Mouse (Mus musculus): ENCODE measurements at regions not wholly inside any gene's neighbourhood (a gene's known extent, or its start where the extent isn't known, plus 50 kb on each side); places are given as distances from the start of the nearest gene placed in this dataset.

- DNase-seq (ENCODE audit: low spot score) = peak; percentile 23
These were observed 591.2 kb downstream of the Sorcs1 start for GRCm38 (mm10) chr19:50087277-50087676.

DNA sequence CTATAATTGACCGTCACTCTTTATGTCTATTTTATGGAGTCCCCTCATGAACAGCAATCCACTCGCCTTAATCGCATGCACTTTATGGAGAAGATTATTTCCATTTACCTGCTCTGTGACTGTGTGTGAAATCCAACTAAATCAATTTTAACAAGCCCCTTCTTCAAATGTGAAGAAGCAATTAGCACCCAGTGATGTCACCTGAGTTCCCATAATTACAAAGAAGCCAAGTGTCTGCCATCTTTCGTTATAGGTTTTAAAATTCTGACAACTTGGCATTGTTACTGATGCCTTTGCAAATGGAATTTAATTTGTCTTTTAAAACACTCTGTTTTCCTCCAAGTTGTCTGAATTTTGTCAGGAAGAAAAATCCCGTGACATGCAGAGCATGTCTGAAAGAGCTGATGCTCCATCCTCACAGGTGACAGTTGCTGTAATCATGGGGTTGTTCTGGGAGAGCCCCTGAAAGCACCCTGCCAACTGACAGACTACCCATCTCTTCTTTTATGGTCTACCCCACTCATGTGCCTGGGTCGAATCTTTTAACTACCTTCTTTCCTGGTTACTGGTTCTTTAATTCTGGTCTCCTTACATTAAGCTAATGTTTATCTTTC, 600.9 kb downstream of the Sorcs1 start:
- no peak for DNase-seq (ENCODE audit: low spot score)

GRCm38 (mm10) chr19:50060448-50060847, 618.0 kb downstream of the Sorcs1 start:
- DNase-seq (ENCODE audit: low spot score) = no peak

DNA sequence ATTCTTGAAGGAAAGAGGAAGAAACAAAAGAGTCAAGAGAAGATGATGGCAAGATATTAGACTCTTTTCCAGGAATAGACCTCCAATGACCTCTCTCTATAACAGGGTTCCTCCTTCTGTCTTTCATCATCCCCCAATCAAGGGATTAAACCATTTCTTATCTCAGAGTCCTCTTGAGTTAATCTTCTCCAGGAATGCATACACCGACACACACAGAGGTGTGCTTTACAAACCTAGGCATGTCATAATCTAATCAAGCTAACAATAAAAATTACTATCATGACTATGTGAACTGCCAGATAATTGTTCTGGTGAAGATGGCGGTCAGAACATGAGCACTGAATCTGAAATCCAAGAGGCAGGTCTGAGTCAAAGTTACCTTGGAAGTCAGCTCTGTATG, 625.5 kb downstream of the Sorcs1 start:
- DNase-seq (ENCODE audit: low spot score) = no peak

- DNase-seq (ENCODE audit: low spot score) = peak; percentile 5
These were observed 632.7 kb downstream of the Sorcs1 start for GRCm38 (mm10) chr19:50045761-50046160.

- DNase-seq (ENCODE audit: low spot score) = no peak
These were observed 664.8 kb downstream of the Sorcs1 start for GRCm38 (mm10) chr19:50013659-50014058.

- no peak for DNase-seq (ENCODE audit: low spot score)
These were observed 673.2 kb downstream of the Sorcs1 start for GRCm38 (mm10) chr19:50005248-50005647.

DNA sequence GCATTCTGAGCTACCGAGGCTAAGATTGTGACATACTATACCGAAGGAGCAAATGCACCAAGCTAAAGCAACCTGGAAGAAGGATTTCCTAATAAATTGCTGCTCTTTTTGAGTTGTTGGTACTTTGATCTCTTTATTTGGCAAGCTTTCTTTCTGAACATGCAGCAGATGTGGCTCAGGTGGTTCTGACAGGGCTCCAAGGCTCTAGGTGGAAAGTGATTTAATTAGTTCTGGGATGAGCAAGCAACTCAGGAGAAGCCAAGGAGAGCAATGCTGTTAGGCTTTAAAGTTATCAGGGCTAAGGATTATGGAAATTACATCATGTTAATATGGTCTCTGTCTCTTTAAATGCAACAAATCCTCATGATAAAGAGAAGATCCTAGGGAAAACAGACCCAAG, 692.6 kb downstream of the Sorcs1 start:
- no peak for DNase-seq (ENCODE audit: low spot score)

DNA sequence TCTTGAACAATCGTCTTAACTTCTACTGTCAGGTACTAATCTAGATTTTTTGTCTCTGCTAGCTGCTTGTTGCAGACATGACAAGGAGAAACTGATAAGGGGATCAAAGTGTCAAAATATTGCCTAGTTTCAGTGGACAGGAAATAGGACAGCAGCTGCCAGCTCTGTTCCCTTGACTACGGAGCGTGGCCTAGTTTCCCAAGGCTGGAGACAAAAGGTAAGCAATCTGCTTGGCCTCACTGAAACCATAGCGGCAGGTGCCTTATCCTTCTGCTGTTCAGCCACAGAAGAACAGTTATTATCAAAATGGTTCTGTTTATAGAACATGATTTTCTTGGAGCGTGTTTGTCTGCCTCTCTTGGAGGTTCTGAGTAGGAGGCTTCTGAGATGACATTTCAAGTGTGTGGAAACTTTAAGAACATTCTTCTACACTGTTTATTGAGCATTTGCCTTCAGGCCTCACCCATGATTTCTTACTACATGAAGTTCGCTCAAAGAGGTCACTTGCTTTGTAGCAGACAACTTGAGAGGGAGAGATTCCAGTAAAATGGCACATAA, 712.1 kb downstream of the Sorcs1 start:
- DNase-seq (ENCODE audit: low spot score) = no peak

DNA sequence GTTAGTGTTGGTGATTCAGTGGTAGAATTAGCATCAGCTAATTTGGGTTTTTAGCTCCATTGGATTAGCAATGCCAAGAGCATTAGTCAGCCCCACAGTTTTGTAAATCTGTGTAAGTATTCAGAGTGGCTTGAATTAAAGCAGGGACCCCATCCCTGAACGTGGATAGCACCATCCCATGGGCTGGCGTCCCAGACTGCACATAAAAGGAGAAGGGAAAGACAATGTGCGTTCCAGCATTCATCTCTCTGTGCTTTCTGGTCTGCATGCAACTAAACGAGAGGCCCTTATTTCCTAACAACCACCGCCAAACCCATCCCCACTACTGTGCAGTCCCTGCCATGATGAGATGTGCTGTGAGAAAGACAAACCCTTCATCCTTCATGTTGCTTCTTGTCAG, 713.8 kb downstream of the Sorcs1 start:
- DNase-seq (ENCODE audit: low spot score) = no peak

DNA sequence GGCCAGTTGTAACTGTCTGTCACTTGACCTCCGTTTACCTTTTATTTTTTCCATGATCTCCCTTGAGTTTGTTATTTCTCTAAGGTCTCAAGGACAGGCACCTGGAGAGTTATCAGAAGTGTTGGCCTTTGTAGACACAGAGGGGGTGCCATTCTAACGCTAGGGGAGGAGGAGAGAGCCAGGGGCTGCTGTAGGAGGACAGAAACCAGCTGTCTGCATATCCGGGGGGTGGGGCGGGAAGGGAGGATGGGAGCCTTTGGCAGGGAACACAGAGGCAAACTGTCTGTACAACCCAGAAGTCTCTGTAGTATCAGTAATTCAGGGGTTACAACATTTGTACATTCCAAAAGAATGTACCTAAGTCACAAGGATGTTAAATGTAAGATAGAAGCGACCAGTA, 719.9 kb downstream of the Sorcs1 start:
- no peak for DNase-seq (ENCODE audit: low spot score)

DNA sequence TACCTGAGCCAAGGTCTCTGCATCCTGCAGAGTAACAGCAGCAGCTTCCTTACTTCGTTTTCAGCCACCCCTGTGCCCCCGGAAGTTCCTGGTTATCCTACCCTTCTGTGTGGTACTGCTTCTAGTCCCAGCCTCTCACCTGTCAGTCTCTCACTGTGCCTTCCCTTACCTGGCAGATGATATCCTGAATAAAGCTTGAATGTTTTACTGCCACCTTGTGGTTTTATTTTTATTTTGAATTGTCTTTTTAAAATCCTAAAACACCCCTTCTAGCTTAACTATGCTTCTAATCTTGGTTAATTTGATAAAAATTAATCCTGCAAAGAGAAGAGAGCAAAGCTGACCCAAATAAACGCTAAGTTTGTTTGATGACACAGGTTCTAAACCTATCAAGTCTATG, 747.2 kb downstream of the Sorcs1 start:
- no peak for DNase-seq (ENCODE audit: low spot score)

DNA sequence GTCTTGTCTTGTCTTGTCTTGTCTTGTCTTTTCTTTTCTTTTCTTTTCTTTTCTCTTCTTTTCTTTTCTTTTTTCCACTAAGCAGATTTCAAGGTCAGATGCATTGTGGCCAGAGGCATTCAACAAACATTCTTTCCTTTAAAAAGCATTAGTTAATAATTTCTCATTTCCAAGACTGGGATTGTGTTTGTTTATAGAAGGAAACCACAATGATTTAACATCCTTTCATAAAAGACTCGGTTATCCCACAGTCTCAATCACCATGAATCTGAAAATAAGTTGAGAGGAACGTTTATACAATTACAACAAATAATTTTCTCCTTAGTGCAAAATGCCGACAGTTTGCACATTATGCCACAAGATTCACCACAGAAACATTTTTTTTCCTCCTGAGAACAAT, 766.7 kb downstream of the Sorcs1 start:
- DNase-seq (ENCODE audit: low spot score) = no peak

DNA sequence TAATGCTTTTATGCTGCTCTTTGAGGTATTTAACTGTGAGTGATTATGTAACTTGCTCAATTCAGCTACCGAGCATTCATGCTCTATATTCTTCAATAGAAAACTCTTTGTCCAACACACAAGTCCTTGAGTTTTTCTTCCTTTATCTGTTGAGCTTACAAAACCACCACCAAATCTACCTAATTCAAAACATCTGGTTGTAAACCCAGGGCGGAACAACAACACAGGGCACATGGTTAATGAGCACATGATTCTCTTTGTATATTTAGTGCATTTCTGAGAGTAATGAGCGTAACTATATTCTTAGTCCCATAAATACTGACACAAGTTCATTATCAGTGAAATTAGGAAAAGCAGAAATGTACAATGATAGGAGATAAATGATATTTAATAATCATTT, 798.2 kb downstream of the Sorcs1 start:
- no peak for DNase-seq (ENCODE audit: low spot score)

DNA sequence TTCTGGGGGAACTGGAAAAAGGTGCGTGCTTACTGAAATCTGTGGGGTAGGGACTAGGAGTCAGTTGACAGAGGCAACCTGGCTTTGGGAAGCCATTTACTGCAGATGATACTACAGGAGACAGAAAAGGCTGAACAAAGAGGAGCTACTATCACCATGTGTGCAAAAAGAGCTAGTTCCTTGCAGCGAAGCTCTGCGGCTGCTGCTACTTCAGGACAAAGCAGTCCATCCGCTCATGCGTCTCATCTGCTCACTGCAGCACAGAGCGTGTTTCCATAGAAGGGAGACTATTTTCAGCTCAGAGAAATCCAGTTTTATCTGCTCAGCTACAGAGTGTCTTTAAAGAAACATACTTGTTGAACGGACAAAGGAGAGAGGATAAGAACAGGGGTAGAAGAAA, 817.7 kb downstream of the Sorcs1 start:
- DNase-seq (ENCODE audit: low spot score) = no peak

- DNase-seq (ENCODE audit: low spot score) = peak; percentile 57
These were observed 822.9 kb downstream of the Sorcs1 start for GRCm38 (mm10) chr19:49855481-49856035.

DNA sequence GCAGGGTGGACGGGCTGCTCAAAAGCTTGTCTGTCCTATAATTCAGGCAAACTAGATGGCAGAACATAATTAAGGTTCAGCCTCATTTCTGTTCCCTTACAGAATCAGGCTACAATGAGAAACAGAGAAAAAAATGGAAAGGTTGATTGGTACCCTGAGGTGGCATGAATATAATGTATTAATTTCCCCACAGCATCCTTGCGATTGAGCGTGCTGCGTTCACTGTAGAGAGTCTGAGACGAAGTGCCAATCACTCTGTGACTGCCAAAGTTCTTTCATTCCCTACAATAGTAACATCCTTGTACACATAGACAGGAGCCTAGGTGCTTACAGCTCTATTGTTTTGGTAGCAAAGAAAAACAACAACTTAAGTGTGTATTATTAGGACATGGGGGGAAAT, 836.5 kb downstream of the Sorcs1 start:
- no peak for DNase-seq (ENCODE audit: low spot score)

- no peak for DNase-seq (ENCODE audit: low spot score)
These were observed 839.1 kb downstream of the Sorcs1 start for GRCm38 (mm10) chr19:49839153-49839911.

DNA sequence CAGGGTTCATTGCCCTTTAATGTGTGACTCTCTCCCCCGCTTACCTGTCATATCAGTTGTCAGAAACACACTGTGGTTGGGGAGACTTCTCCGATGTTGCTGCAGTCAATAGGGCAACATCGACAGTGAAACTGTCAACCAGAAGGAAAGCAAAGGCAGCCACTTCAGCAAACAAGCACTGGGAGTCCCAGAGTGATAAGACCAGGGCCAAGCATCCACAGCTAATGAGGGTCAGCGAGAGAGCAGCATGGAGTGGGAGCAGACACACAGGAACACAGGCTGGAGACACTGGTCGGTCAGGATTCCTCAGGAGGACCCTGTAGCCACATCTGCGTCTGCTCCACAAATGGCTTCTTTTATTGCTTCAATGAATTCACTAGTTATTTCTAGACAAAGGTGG, 847.5 kb downstream of the Sorcs1 start:
- no peak for DNase-seq (ENCODE audit: low spot score)

GRCm38 (mm10) chr19:49805636-49806397, 872.6 kb downstream of the Sorcs1 start:
- DNase-seq (ENCODE audit: low spot score) = no peak

All from embryo, embryonic 10.5 days (tissue).